ENCODE assay signal across 8 mouse cellular contexts in genomic region chr4:123717574-123718433, GRCm38 (mm10). TPM values are rescaled to one million over a fixed set of nuclear protein-coding genes. Genes with fewer than 3 reads are reported as not detected.
DNase-seq lines count a peak whose midpoint lies in the region; ATAC-seq lines count a peak whose summit lies in the region.

Gene Ndufs5, minus strand, starts transcription at chr4:123718202.

- H3K9me3 ChIP-seq in heart, embryonic 10.5 days: no peaks in the 10 kb centered on the region
- H3K9me3 ChIP-seq in kidney, embryonic 15.5 days (replicated peaks): no peaks in the 10 kb centered on the region

- no peaks in the 10 kb centered on the region for H3K27me3 ChIP-seq in heart, embryonic 10.5 days (ENCODE audit: insufficient read depth, poor library complexity, severe bottlenecking)
- H3K27me3 ChIP-seq in kidney, embryonic 15.5 days: no peaks in the 10 kb centered on the region

- H3K27ac ChIP-seq in heart, embryonic 10.5 days: peak within 1 kb of the TSS; percentile 90
- H3K27ac ChIP-seq in kidney, embryonic 15.5 days: peak within 1 kb of the TSS; percentile 72

- peak; percentile 90 for DNase-seq in B cell, adult 2 months
- peak; percentile 99 for DNase-seq in brain, adult 2 months (ENCODE audit: low read depth, low spot score)
- peak; percentile 98 for DNase-seq in heart, embryonic 10.5 days (ENCODE audit: low spot score)
- DNase-seq in liver: peak; percentile 97
- DNase-seq in spleen, postnatal 4 days (ENCODE audit: low spot score in 2 of 2): peak; percentile 97 to 99

- peak within 1 kb of the TSS; percentile 94 for H3K9ac ChIP-seq in kidney, embryonic 15.5 days

- peak within 1 kb of the TSS; percentile 82 for H3K4me2 ChIP-seq in kidney, embryonic 15.5 days

- under 1% methylated on average over 40 of the region's 40 CpGs for WGBS in heart, embryonic 10.5 days
- WGBS in kidney, embryonic 15.5 days: under 1% methylated on average over 40 of the region's 40 CpGs

- H3K36me3 ChIP-seq in heart, embryonic 10.5 days: peaks cover 27% of the 10 kb centered on the region
- H3K36me3 ChIP-seq in kidney, embryonic 15.5 days: peaks cover 26% of the 10 kb centered on the region

- peak; percentile 98 for ATAC-seq in erythroblast, adult 5-6 weeks (replicated peaks; ENCODE audit: low FRiP score, poor library complexity, severe bottlenecking)
- peak; percentile 95 for ATAC-seq in kidney, embryonic 15.5 days (replicated peaks; ENCODE audit: low FRiP score)
- ATAC-seq in monocyte, adult 5-6 weeks (replicated peaks; ENCODE audit: insufficient number of reproducible peaks, low FRiP score, low TSS enrichment, poor library complexity, severe bottlenecking): peak; percentile 99

- H3K4me3 ChIP-seq in heart, embryonic 10.5 days: peak within 1 kb of the TSS; percentile 87
- H3K4me3 ChIP-seq in kidney, embryonic 15.5 days (replicated peaks): peak within 1 kb of the TSS; percentile 85

- peaks cover 13% of the 10 kb centered on the region for H3K4me1 ChIP-seq in heart, embryonic 10.5 days
- peaks cover 12% of the 10 kb centered on the region for H3K4me1 ChIP-seq in kidney, embryonic 15.5 days

RNA-seq across cellular contexts. Expression of gene Ndufs5, which starts in this region (rescaled TPM):
- 25.3 and 32.9 TPM in 2 replicates for total RNA-seq in erythroblast, adult 5-6 weeks (2015; ENCODE audit: low replicate concordance)
- 27.9 and 29.0 TPM in 2 replicates for total RNA-seq in erythroblast, adult 5-6 weeks (2017; ENCODE audit: low replicate concordance)
- 453 and 498 TPM in 2 replicates for polyA plus RNA-seq in heart, embryonic 10.5 days (2016; fragmentation: Nextera tagmentation; extraction: Ambion mirVana)
- polyA plus RNA-seq in kidney, embryonic 15.5 days (2015; fragmentation: Nextera tagmentation; extraction: Ambion mirVana): 314 and 337 TPM in 2 replicates
- total RNA-seq in monocyte, adult 5-6 weeks (2017): 58.3 to 116 TPM (median 73.9 TPM) in 3 replicates

Comparison
In these comparisons a context has a peak if more than half of its experiments do, and no peak if none do; other contexts are left out.
1. Peak in every context shown above with its lines: DNase-seq, ATAC-seq, H3K4me3 ChIP-seq and H3K27ac ChIP-seq.